Comparison of ENCODE assay signal across 7 mouse cellular contexts in genomic region chr6:142571055-142571618, GRCm38 (mm10). TPM values are rescaled to one million over a fixed set of nuclear protein-coding genes. Genes with fewer than 3 reads are reported as not detected.
DNase-seq lines count a peak whose midpoint lies in the region; ATAC-seq lines count a peak whose summit lies in the region.

Gene Kcnj8 (minus strand): TSS chr6:142571614.

- H3K36me3 ChIP-seq in intestine, embryonic 16.5 days (ENCODE audit: control insufficient read depth, insufficient read depth, low read length): no peaks in the 10 kb centered on the region
- H3K36me3 ChIP-seq in liver, embryonic 11.5 days (ENCODE audit: control insufficient read depth, insufficient read depth, low read length): no peaks in the 10 kb centered on the region
- H3K36me3 ChIP-seq in stomach, embryonic 15.5 days: peaks cover under 1% of the 10 kb centered on the region; the same call in 1 of the 2 replicates

- H3K4me1 ChIP-seq in intestine, embryonic 16.5 days (ENCODE audit: control insufficient read depth, insufficient read depth, low read length): peaks cover 13% of the 10 kb centered on the region
- H3K4me1 ChIP-seq in liver, embryonic 11.5 days (replicated peaks; ENCODE audit: control insufficient read depth, insufficient read depth, low read length): peaks cover 3% of the 10 kb centered on the region; the same call in 1 of the 2 replicates
- H3K4me1 ChIP-seq in stomach, embryonic 15.5 days: no peaks in the 10 kb centered on the region

- WGBS in intestine, embryonic 16.5 days: under 1% methylated on average over 33 of the region's 34 CpGs
- 1% methylated on average over 32 of the region's 34 CpGs for WGBS in liver, embryonic 11.5 days
- 1% methylated on average over 34 of the region's 34 CpGs for WGBS in stomach, embryonic 15.5 days

- H3K27ac ChIP-seq in intestine, embryonic 16.5 days (ENCODE audit: low read length): peak within 1 kb of the TSS; percentile 79
- no peak within 1 kb of the TSS for H3K27ac ChIP-seq in liver, embryonic 11.5 days (ENCODE audit: low read depth, low read length)
- H3K27ac ChIP-seq in stomach, embryonic 15.5 days: peak within 1 kb of the TSS; percentile 92

- no peaks in the 10 kb centered on the region for H3K9me3 ChIP-seq in intestine, embryonic 16.5 days (ENCODE audit: control insufficient read depth, low read length)
- H3K9me3 ChIP-seq in liver, embryonic 11.5 days (ENCODE audit: control insufficient read depth, low read length): no peaks in the 10 kb centered on the region
- H3K9me3 ChIP-seq in stomach, embryonic 15.5 days: no peaks in the 10 kb centered on the region

- H3K9ac ChIP-seq in intestine, embryonic 16.5 days (ENCODE audit: low read depth, low read length): peak within 1 kb of the TSS; percentile 70
- no peak within 1 kb of the TSS for H3K9ac ChIP-seq in liver, embryonic 11.5 days (ENCODE audit: low read depth, low read length)
- peak within 1 kb of the TSS; percentile 49 for H3K9ac ChIP-seq in stomach, embryonic 15.5 days

- H3K4me2 ChIP-seq in intestine, embryonic 16.5 days (ENCODE audit: low read depth, low read length): peak within 1 kb of the TSS; percentile 68
- H3K4me2 ChIP-seq in liver, embryonic 11.5 days: peak within 1 kb of the TSS; percentile 63
- H3K4me2 ChIP-seq in stomach, embryonic 15.5 days: peak within 1 kb of the TSS; percentile 82

- peak; percentile 40 for ATAC-seq in granulocyte monocyte progenitor cell, adult 5-6 weeks (replicated peaks; ENCODE audit: poor library complexity, severe bottlenecking)
- ATAC-seq in intestine, embryonic 16.5 days: peak; percentile 86
- ATAC-seq in liver, embryonic 11.5 days (replicated peaks; ENCODE audit: low FRiP score): peak; percentile 69
- ATAC-seq in monocyte, adult 5-6 weeks (replicated peaks; ENCODE audit: insufficient number of reproducible peaks, low FRiP score, low TSS enrichment, poor library complexity, severe bottlenecking): peak; percentile 34
- peak; percentile 88 for ATAC-seq in stomach, embryonic 15.5 days (ENCODE audit: insufficient read depth, low FRiP score, low read depth)

- peak; percentile 81 for DNase-seq in adrenal gland, adult 2 months
- peak; percentile 70 for DNase-seq in embryo, embryonic 10 days (ENCODE audit: low spot score)
- DNase-seq in liver, embryonic 11.5 days (ENCODE audit: low spot score): peak; percentile 68

- peaks cover 14% of the 10 kb centered on the region; the same call in 1 of the 2 replicates for H3K27me3 ChIP-seq in intestine, embryonic 16.5 days (replicated peaks; ENCODE audit: control insufficient read depth, insufficient read depth, low read length)
- H3K27me3 ChIP-seq in liver, embryonic 11.5 days (replicated peaks; ENCODE audit: control insufficient read depth, insufficient read depth, low read length): peaks cover 40% of the 10 kb centered on the region
- peaks cover 7% of the 10 kb centered on the region for H3K27me3 ChIP-seq in stomach, embryonic 15.5 days (replicated peaks)

- peak within 1 kb of the TSS; percentile 56 for H3K4me3 ChIP-seq in intestine, embryonic 16.5 days (ENCODE audit: low read length)
- peak within 1 kb of the TSS; percentile 49 for H3K4me3 ChIP-seq in liver, embryonic 11.5 days (ENCODE audit: low read depth, low read length)
- H3K4me3 ChIP-seq in stomach, embryonic 15.5 days (replicated peaks): peak within 1 kb of the TSS; percentile 54

RNA-seq across cellular contexts. Expression of gene Kcnj8, which starts in this region (rescaled TPM):
- total RNA-seq in adrenal gland, adult 2 months (2021): 10 to 100 TPM in 1 of 2 experiments, 1 to 10 TPM in 1; 6.4 to 12.1 TPM
- 5.6 and 7.6 TPM in 2 replicates for polyA plus RNA-seq in adrenal gland, adult 2 months (2012; rRNA removed)
- total RNA-seq in granulocyte monocyte progenitor cell, adult 5-6 weeks (2014; fragmentation: Nextera tagmentation): not detected in 2 replicates
- not detected in 2 replicates for total RNA-seq in granulocyte monocyte progenitor cell, adult 5-6 weeks (2017)
- 30.1 and 35.7 TPM in 2 replicates for polyA plus RNA-seq in intestine, embryonic 16.5 days (2015; fragmentation: Nextera tagmentation; extraction: Ambion mirVana)
- polyA plus RNA-seq in liver, embryonic 11.5 days (2014; fragmentation: Nextera tagmentation; extraction: Ambion mirVana): 2.7 and 3.9 TPM in 2 replicates
- 19.0 to 39.8 TPM (median 23.1 TPM) in 3 replicates for total RNA-seq in monocyte, adult 5-6 weeks (2017)
- polyA plus RNA-seq in stomach, embryonic 15.5 days (2015; fragmentation: Nextera tagmentation; extraction: Ambion mirVana): 54.2 and 70.5 TPM in 2 replicates

Comparison
In these comparisons a context has a peak if more than half of its experiments do, and no peak if none do; other contexts are left out.
1. RNA of gene Kcnj8 (total RNA-seq): 19.0 to 39.8 TPM in monocyte, adult 5-6 weeks and 6.4 to 12.1 TPM in adrenal gland, adult 2 months; not detected in granulocyte monocyte progenitor cell, adult 5-6 weeks; every median in the first group is over 4 times any median in the second.
2. Peak in ATAC-seq in granulocyte monocyte progenitor cell, adult 5-6 weeks; RNA of the gene not detected or under 1 TPM.
3. ATAC-seq: peak in every context shown above with its lines; median percentile 88 in stomach, embryonic 15.5 days; 86 in intestine, embryonic 16.5 days; 69 in liver, embryonic 11.5 days; 40 in granulocyte monocyte progenitor cell, adult 5-6 weeks; 34 in monocyte, adult 5-6 weeks.
4. Peak in every context shown above with its lines, with median percentiles within 50 percentile points of each other: DNase-seq, H3K4me2 ChIP-seq and H3K4me3 ChIP-seq.